Mouse (Mus musculus) limb, embryonic 13.5 days (tissue): ENCODE measurements around the gene Tgm1. TPM values are rescaled to one million over a fixed set of nuclear protein-coding genes. Genes with fewer than 3 reads are reported as not detected.
"Not testable (repeated sequence)": the region's sequence is repeated elsewhere in the genome, so short reads cannot be mapped to it uniquely, and the experiment has no call there.

Source experiments
- ATAC-seq: fragments of 200-750 bp; cut with Nextera tagmentation; 2 replicates; pipeline ENCODE4 v1.8.0; 2017; ENCODE audit warnings: low read depth, moderate number of reproducible peaks, moderate TSS enrichment; ENCODE audit not compliant: low FRiP score
- H3K27ac ChIP-seq: fragments of 300-500 bp; sonication (generic); 2 replicates; pipeline ENCODE4 v1.5.1; 2015; ENCODE audit warnings: inconsistent platforms, mild to moderate bottlenecking, moderate library complexity
- H3K27me3 ChIP-seq: fragments of 300-500 bp; sonication (generic); 2 replicates; pipeline ENCODE4 v1.6.1; 2015; ENCODE audit warnings: mild to moderate bottlenecking, inconsistent platforms
- H3K36me3 ChIP-seq: fragments of 300-500 bp; sonication (generic); 2 replicates; pipeline ENCODE4 v1.6.1; 2015; ENCODE audit warnings: inconsistent platforms, mild to moderate bottlenecking, moderate library complexity
- H3K4me1 ChIP-seq: fragments of 300-500 bp; sonication (generic); 2 replicates; pipeline ENCODE4 v1.6.1; 2015; ENCODE audit warnings: inconsistent platforms
- H3K4me2 ChIP-seq: fragments of 300-500 bp; sonication (generic); replicated peaks from 2 replicates; pipeline ENCODE4 v1.6.1; 2015; ENCODE audit warnings: inconsistent platforms, mild to moderate bottlenecking, moderate library complexity
- H3K4me3 ChIP-seq: fragments of 300-500 bp; sonication (generic); 2 replicates; pipeline ENCODE4 v1.5.1; 2015; ENCODE audit warnings: moderate library complexity, mild to moderate bottlenecking, inconsistent platforms
- H3K9ac ChIP-seq: fragments of 300-500 bp; sonication (generic); 2 replicates; pipeline ENCODE4 v1.6.1; 2015; ENCODE audit warnings: mild to moderate bottlenecking, inconsistent platforms
- H3K9me3 ChIP-seq: fragments of 300-500 bp; sonication (generic); 2 replicates; pipeline ENCODE4 v1.6.1; 2016; ENCODE audit warnings: inconsistent platforms
- WGBS: fragments of 180-500 bp; shearing (Covaris S2); methylation state at CpG from one replicate; pipeline ENCODE4 v1.1.7; 2015; 5-methylcytosine and 5-hydroxymethylcytosine counted together
- polyA plus RNA-seq: library from polyadenylated mRNA; unstranded; fragments of >200 nt; fragmentation: Nextera tagmentation; extraction: Ambion mirVana; gene quantifications from 2 replicates; pipeline ENCODE4 v1.2.1, GENCODE M21; 2015

The Tgm1 gene
- 5.0 and 5.7 TPM in 2 replicates for polyA plus RNA-seq

DNA sequence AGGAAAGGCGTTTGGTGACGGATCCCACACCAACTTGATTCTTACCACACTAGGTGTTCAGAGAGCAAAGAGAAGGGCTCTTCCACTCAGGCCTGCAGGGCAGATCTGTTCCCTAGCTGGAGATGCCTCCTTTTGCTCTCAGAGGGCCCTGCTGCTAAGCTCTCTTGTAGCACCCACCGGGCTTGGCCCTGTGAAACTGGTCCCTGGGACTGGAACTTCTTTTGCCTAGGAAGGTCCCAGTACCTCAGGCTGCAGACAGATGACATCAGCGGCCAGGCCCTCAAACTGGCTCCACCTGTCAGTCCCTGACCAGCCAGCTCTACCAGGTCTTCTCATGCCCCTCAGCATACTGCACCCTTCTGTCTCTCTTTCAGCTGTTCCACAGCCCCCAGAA is at the start of gene Tgm1:
Gene Tgm1, minus strand, starts transcription at position 198 of the 394 bp plus-strand sequence.
- H3K4me3 ChIP-seq, result peak within 1 kb of the TSS; percentile 31
- peak within 1 kb of the TSS; percentile 58 for H3K4me2 ChIP-seq
- H3K9me3 ChIP-seq, result no peaks in the 10 kb centered on the region
- no peak for ATAC-seq
- H3K9ac ChIP-seq, result peak within 1 kb of the TSS; percentile 32
- no peak within 1 kb of the TSS for H3K27ac ChIP-seq
- H3K36me3 ChIP-seq, result peaks cover 27% of the 10 kb centered on the region
- H3K27me3 ChIP-seq, result peaks cover 30% of the 10 kb centered on the region
- 18% methylated on average over 4 of the region's 4 CpGs for WGBS
- peaks cover 12% of the 10 kb centered on the region for H3K4me1 ChIP-seq

DNA sequence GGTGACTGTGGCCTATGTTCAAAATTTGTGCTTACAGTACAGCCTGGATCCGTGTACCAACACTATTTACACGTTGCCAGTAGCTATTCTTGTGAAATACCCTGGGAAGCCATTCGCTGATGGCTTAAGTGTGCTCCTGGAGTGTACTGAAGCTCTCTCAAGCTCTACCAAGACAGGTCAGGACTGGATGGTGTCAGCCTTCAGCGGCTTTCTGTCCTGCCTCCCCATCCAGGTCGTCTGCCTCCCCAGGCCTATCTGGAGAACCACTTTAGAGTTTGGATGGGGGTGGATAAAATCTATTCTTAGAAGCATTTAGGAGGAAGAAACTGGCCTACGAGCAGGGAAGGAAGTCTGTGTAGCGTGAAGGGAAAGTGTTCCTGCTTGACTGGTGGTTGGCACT is 49.4 kb upstream of the Tgm1 start:
- Histone ChIP-seq H3K4me2 (peak overlapping the region; percentile 96), H3K4me1 (peaks cover 24% of the 10 kb centered on the region), H3K36me3 (no peaks in the 10 kb centered on the region), H3K9me3 (no peaks in the 10 kb centered on the region), H3K4me3 (no peak overlapping the region), H3K9ac (peak overlapping the region; percentile 85; the same call in 1 of the 2 replicates), H3K27ac (no peak overlapping the region), H3K27me3 (peaks cover 67% of the 10 kb centered on the region)
- WGBS, result 65% methylated on average over 7 of the region's 7 CpGs
- ATAC-seq, result no peak

GRCm38 (mm10) chr14:55762001-55762821 is 48.5 kb upstream of the Tgm1 start:
- peak overlapping the region; percentile 57 for H3K4me3 ChIP-seq
- peak; percentile 81 for ATAC-seq
- peak overlapping the region; percentile 44 for H3K27ac ChIP-seq
- H3K36me3 ChIP-seq, result no peaks in the 10 kb centered on the region
- peak overlapping the region; percentile 96 for H3K4me2 ChIP-seq
- H3K9me3 ChIP-seq, result no peaks in the 10 kb centered on the region
- H3K4me1 ChIP-seq, result peaks cover 16% of the 10 kb centered on the region
- H3K9ac ChIP-seq, result peak overlapping the region; percentile 85
- peaks cover 58% of the 10 kb centered on the region for H3K27me3 ChIP-seq
- WGBS, result under 1% methylated on average over 77 of the region's 77 CpGs

- Histone ChIP-seq H3K4me2 (peak within 1 kb of the TSS; percentile 96), H3K27me3 (peaks cover 49% of the 10 kb centered on the region), H3K4me3 (peak within 1 kb of the TSS; percentile 57), H3K27ac (peak within 1 kb of the TSS; percentile 44), H3K9ac (peak within 1 kb of the TSS; percentile 85), H3K4me1 (peaks cover 16% of the 10 kb centered on the region), H3K9me3 (no peaks in the 10 kb centered on the region), H3K36me3 (peaks cover 6% of the 10 kb centered on the region; the same call in 1 of the 2 replicates)
- ATAC-seq, result no peak
- 67% methylated on average over 6 of the region's 6 CpGs for WGBS
Measured at GRCm38 (mm10) chr14:55761163-55761562, 47.4 kb upstream of the Tgm1 start, which contains the start of gene Ltb4r2. Gene Ltb4r2, plus strand, starts transcription at chr14:55761428.

DNA sequence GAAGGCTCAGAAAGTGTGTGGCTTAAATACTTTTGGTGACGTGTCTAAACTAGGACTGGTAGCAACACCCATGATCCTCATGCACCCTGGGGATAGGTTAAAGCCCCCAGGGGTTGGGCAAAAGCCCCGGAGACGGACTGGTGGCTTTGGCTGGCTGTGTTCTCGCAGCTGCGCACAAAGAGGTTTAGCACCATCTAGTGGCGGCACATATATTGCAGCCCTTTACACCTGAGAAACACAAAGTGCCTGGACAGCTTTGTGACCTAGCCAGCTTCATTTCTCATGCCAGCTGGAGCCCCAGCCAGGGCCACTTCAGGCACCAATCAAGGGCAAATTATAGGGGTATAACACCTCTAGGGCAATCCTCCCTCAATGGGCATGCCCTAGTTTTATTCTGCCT is 46.4 kb upstream of the Tgm1 start:
- 0% methylated on average over 6 of the region's 6 CpGs for WGBS

GRCm38 (mm10) chr14:55758363-55758784 is 44.6 kb upstream of the Tgm1 start, which contains the start of gene Cideb:
Gene Cideb, minus strand, starts transcription at chr14:55758458.
- H3K9ac ChIP-seq, result no peak within 1 kb of the TSS
- WGBS, result 22% methylated on average over 8 of the region's 8 CpGs

More for the DNA sequence above, 46.4 kb upstream of the Tgm1 start:
- Histone ChIP-seq H3K4me2 (peak overlapping the region; percentile 54), H3K4me1 (peaks cover 16% of the 10 kb centered on the region), H3K36me3 (peaks cover 16% of the 10 kb centered on the region), H3K27me3 (peaks cover 39% of the 10 kb centered on the region), H3K4me3 (peak overlapping the region; percentile 18; the same call in 1 of the 2 replicates)
- not testable (repeated sequence) for H3K27ac ChIP-seq, H3K9me3 ChIP-seq, H3K9ac ChIP-seq, ATAC-seq

DNA sequence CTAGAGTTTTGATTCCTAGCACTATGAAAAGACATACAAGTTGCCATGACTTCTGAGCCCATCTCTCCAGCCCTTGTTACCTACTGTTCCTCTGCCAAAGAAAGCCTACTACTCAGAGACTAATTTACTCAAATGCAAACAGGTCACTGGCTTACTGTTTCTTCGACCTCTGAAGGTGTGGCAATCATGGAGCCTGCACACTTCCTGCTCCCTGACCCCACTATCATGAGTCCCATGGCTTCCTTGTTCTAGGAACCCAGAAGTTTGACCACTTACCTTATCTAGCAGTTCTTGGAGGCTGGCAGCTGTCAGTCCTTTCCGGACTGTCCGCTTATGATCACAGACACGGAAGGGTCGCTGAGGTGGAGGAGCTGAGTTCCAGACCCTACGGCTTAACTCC is 43.8 kb upstream of the Tgm1 start:
- H3K4me3 ChIP-seq, result no peak overlapping the region
- 83% methylated on average over 6 of the region's 6 CpGs for WGBS
- no peaks in the 10 kb centered on the region for H3K9me3 ChIP-seq
- ATAC-seq, result no peak
- H3K9ac ChIP-seq, result no peak overlapping the region
- peaks cover 42% of the 10 kb centered on the region for H3K36me3 ChIP-seq
- H3K4me2 ChIP-seq, result no peak overlapping the region
- H3K27ac ChIP-seq, result no peak overlapping the region
- H3K4me1 ChIP-seq, result peaks cover 12% of the 10 kb centered on the region
- H3K27me3 ChIP-seq, result peaks cover 16% of the 10 kb centered on the region

More at GRCm38 (mm10) chr14:55758363-55758784, 44.6 kb upstream of the Tgm1 start, which contains the start of gene Cideb:
- peaks cover 16% of the 10 kb centered on the region for H3K4me1 ChIP-seq
- H3K27me3 ChIP-seq, result peaks cover 22% of the 10 kb centered on the region
- H3K27ac ChIP-seq, result no peak within 1 kb of the TSS
- H3K9me3 ChIP-seq, result no peaks in the 10 kb centered on the region
- peaks cover 34% of the 10 kb centered on the region for H3K36me3 ChIP-seq
- peak within 1 kb of the TSS; percentile 41 for H3K4me2 ChIP-seq
- ATAC-seq, result no peak
- H3K4me3 ChIP-seq, result 0 out of 2 replicates have a peak within 1 kb of the TSS, but pooled peaks have one; percentile 0

DNA sequence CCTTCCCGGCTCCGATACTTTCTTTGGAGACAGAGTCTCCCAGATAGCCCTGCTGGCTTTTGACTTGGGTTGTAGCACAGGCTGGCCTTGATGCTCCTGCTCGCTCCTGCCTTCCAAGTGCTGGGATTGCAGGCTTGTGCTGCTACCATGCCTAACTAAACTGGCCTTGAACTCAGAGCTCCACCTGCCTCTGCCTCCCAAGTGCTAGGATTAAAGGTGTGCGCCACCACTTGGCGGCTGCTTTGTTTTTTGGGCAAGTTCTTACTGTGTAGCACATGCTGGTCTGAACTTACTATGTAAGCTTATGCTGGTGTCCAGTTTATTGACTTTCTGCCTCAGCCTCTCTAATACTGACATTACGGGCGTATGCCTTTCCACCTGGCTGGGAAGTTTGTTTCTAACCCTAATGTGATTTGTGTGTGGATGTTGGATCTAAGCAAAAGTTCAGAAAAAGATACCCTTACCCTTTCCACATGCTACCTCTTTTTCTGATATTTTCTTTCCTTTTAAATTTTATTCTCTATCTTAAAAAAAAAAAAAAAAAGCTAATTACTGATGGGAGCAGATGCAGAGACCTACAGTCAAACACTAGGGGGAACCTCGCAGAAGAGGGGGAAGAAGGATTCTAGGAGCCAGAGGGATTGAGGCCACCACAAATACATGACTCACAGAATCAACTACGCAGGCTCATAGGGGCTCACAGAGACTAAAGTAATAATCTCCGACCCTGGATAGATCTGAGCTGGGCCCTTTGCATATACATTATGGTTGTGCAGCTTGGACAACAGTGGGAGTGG is 33.5 kb upstream of the Tgm1 start:
- Histone ChIP-seq H3K27ac (no peak overlapping the region), H3K4me1 (peaks cover 31% of the 10 kb centered on the region), H3K4me3 (peak overlapping the region; percentile 89), H3K9ac (peak overlapping the region; percentile 90), H3K36me3 (peaks cover 45% of the 10 kb centered on the region), H3K9me3 (no peaks in the 10 kb centered on the region), H3K27me3 (no peaks in the 10 kb centered on the region), H3K4me2 (peak overlapping the region; percentile 99)
- no peak for ATAC-seq
- 86% methylated on average over 10 of the region's 10 CpGs for WGBS

- Histone ChIP-seq H3K36me3 (peaks cover 43% of the 10 kb centered on the region), H3K9me3 (no peaks in the 10 kb centered on the region), H3K27ac (no peak overlapping the region), H3K4me2 (peak overlapping the region; percentile 99), H3K9ac (peak overlapping the region; percentile 90), H3K4me1 (peaks cover 31% of the 10 kb centered on the region), H3K27me3 (no peaks in the 10 kb centered on the region), H3K4me3 (peak overlapping the region; percentile 89)
- under 1% methylated on average over 31 of the region's 31 CpGs for WGBS
- no peak; the same call in 1 of the 2 replicates for ATAC-seq
Measured at GRCm38 (mm10) chr14:55745861-55746237, 32.1 kb upstream of the Tgm1 start.

DNA sequence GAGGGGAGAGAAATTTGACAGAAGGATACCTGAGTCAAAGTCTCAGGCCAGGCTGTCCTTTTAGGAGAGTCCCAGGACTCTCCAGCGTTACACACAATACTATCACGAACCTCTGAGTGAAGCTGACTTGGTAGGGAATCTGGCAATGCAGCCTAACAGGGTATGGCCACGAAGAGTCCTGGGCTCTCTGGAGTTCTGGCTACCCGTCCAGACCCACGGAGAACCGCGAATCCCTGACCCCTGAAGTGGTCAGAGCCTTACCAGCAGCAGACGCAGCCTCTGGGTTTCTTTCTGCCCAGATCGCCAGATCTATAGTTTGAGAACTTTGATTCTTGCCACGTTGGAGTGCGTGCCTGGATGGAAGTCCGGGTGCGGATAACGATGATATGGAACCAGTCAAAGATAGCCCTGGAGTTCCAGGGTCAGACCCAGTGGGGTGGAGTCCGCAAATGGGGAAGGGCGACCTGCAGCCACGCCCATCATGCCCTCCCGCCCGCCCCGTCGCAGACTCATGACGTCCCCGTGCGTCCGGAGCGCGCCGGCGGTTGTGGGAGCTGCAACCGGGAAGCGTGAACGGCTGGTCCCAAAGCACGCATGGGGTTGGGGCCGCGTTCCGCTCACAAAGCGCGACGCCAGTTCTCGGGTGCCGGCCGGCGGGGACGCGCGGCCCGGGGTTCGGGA is 31.6 kb upstream of the Tgm1 start, which contains the start of the genes Dhrs1 and Nop9:
Gene Dhrs1, minus strand, starts transcription at position 511 of the 681 bp plus-strand sequence.
Gene Nop9, plus strand, starts transcription at position 514 of the 681 bp plus-strand sequence.
- WGBS, result 1% methylated on average over 48 of the region's 48 CpGs
- ATAC-seq, result peak; percentile 86
- no peaks in the 10 kb centered on the region for H3K9me3 ChIP-seq
- no peaks in the 10 kb centered on the region for H3K27me3 ChIP-seq
- peak within 1 kb of the TSS; percentile 89 for H3K4me3 ChIP-seq
- H3K9ac ChIP-seq, result peak within 1 kb of the TSS; percentile 90
- H3K4me2 ChIP-seq, result peak within 1 kb of the TSS; percentile 99
- H3K4me1 ChIP-seq, result peaks cover 31% of the 10 kb centered on the region
- H3K27ac ChIP-seq, result no peak within 1 kb of the TSS
- peaks cover 43% of the 10 kb centered on the region for H3K36me3 ChIP-seq

DNA sequence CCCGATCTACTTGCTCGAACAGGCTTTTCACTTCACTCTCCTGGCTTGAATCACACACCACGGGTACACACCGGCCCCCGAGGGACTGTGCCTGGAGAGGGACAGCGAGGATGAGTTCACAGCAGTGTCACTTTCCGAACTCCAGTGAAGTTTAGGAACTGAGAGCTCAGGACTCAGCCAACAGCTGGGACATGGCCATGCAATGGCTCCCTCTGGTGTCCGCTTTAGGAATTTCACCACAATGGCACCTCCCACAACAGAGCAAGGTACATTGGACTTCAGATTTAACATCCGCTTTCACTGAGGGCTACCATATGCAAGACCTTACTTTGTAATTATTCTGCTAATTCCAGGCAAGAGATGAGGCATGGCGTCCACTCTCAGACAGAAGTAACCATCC is 30.0 kb upstream of the Tgm1 start:
- WGBS, result 16% methylated on average over 10 of the region's 10 CpGs
- H3K27me3 ChIP-seq, result no peaks in the 10 kb centered on the region
- H3K4me3 ChIP-seq, result peak overlapping the region; percentile 19
- H3K4me2 ChIP-seq, result peak overlapping the region; percentile 99
- H3K4me1 ChIP-seq, result peaks cover 31% of the 10 kb centered on the region
- peak overlapping the region; percentile 54 for H3K9ac ChIP-seq
- H3K36me3 ChIP-seq, result peaks cover 46% of the 10 kb centered on the region
- peak; percentile 80 for ATAC-seq
- no peaks in the 10 kb centered on the region for H3K9me3 ChIP-seq
- no peak overlapping the region for H3K27ac ChIP-seq
